Mouse (Mus musculus) heart, embryonic 12.5 days (tissue): ENCODE data around the gene Lrg1. TPM values are rescaled to one million over a fixed set of nuclear protein-coding genes. Genes with fewer than 3 reads are reported as not detected.

Experiments used
- ATAC-seq: fragments of 200-750 bp; cut with Nextera tagmentation; 2 replicates; pipeline ENCODE4 v1.8.0; 2017; ENCODE audit warnings: moderate TSS enrichment, moderate library complexity; ENCODE audit not compliant: insufficient number of reproducible peaks, low FRiP score
- H3K27ac ChIP-seq: fragments of 300-500 bp; sonication (generic); 2 replicates; pipeline ENCODE4 v1.5.1; 2016; ENCODE audit warnings: mild to moderate bottlenecking, moderate library complexity; ENCODE audit not compliant: poor library complexity, severe bottlenecking
- H3K27me3 ChIP-seq: fragments of 300-500 bp; sonication (generic); replicated peaks from 2 replicates; pipeline ENCODE4 v1.6.1; 2016; ENCODE audit warnings: mild to moderate bottlenecking, moderate library complexity
- H3K36me3 ChIP-seq: fragments of 300-500 bp; sonication (generic); 2 replicates; pipeline ENCODE4 v1.6.1; 2016; ENCODE audit warnings: mild to moderate bottlenecking, moderate library complexity
- H3K4me1 ChIP-seq: fragments of 300-500 bp; sonication (generic); replicated peaks from 2 replicates; pipeline ENCODE4 v1.6.1; 2016; ENCODE audit warnings: mild to moderate bottlenecking
- H3K4me2 ChIP-seq: fragments of 300-500 bp; sonication (generic); 2 replicates; pipeline ENCODE4 v1.6.1; 2016; ENCODE audit warnings: mild to moderate bottlenecking, moderate library complexity
- H3K4me3 ChIP-seq: fragments of 300-500 bp; sonication (generic); 2 replicates; pipeline ENCODE4 v1.5.1; 2016; ENCODE audit warnings: mild to moderate bottlenecking
- H3K9ac ChIP-seq: fragments of 300-500 bp; sonication (generic); 2 replicates; pipeline ENCODE4 v1.6.1; 2016; ENCODE audit warnings: mild to moderate bottlenecking, moderate library complexity
- H3K9me3 ChIP-seq: fragments of 300-500 bp; sonication (generic); replicated peaks from 2 replicates; pipeline ENCODE4 v1.6.1; 2016; ENCODE audit warnings: mild to moderate bottlenecking, moderate library complexity
- WGBS: fragments of 180-500 bp; shearing (Covaris S2); methylation state at CpG from one replicate; pipeline ENCODE4 v1.1.7; 2016; 5-methylcytosine and 5-hydroxymethylcytosine counted together
- polyA plus RNA-seq: library from polyadenylated mRNA; unstranded; fragments of >200 nt; fragmentation: Nextera tagmentation; extraction: Ambion mirVana; gene quantifications from 2 replicates; pipeline ENCODE4 v1.2.1, GENCODE M21; 2016

Gene Lrg1
- 0.18 TPM in 1 of 2 replicates, not detected in the other for polyA plus RNA-seq

DNA sequence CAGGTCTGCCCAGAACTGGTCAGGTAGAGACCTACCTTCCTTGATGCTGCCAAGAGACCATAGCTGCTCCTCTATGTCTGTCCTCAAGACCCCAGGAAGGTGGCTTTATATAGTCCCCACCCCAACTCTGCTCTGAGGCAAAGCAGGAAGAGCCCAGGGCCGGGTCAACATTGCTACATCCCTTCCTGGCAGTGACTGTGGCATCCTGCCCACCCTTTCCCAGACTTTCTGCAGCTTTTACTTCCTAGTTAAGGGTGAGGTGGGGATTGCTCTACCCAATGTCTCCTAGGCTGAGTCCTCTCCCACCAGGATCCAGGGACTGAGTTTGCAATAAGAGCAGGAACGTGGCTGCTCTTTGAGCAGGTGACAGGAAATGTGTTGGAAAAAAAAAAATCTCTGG is at the start of gene Lrg1:
Gene Lrg1 (minus strand): TSS at position 176 of the 400 bp plus-strand sequence.
- Histone ChIP-seq H3K4me2 (no peak within 1 kb of the TSS), H3K9me3 (peaks cover 16% of the 10 kb centered on the region), H3K27ac (no peak within 1 kb of the TSS), H3K4me3 (peak within 1 kb of the TSS; percentile 38; the same call in 1 of the 2 replicates), H3K4me1 (peaks cover 34% of the 10 kb centered on the region), H3K27me3 (peaks cover 84% of the 10 kb centered on the region), H3K36me3 (no peaks in the 10 kb centered on the region), H3K9ac (no peak within 1 kb of the TSS; the same call in 1 of the 2 replicates)
- 57% methylated on average over 2 of the region's 2 CpGs for WGBS
- no peak for ATAC-seq

DNA sequence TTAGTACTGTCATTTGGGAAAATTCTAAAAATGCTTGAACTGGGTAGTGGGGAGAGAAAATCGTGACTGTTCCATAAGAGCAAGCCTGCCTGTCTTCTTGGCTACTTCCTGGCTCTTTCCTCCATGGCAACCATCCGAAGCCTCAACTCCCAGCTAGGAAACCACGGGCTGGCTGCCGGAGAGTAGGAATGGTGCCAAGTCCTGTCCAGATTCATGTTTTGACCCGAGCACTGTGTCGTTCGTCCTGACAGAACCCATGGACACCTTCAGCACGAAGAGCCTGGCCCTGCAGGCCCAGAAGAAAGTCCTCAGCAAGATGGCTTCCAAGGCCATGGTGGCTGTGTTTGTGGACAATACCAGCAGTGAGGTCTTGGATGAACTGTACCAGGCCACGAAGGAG is 49.7 kb upstream of the Lrg1 start:
- Histone ChIP-seq H3K9me3 (no peaks in the 10 kb centered on the region), H3K27me3 (no peaks in the 10 kb centered on the region), H3K4me2 (no peak overlapping the region), H3K9ac (no peak overlapping the region), H3K36me3 (peaks cover 21% of the 10 kb centered on the region), H3K4me1 (peaks cover 10% of the 10 kb centered on the region; the same call in 1 of the 2 replicates), H3K27ac (no peak overlapping the region), H3K4me3 (no peak overlapping the region)
- WGBS = 73% methylated on average over 9 of the region's 9 CpGs
- ATAC-seq = no peak

GRCm38 (mm10) chr17:56170636-56171035 is 48.8 kb upstream of the Lrg1 start:
- WGBS = 67% methylated on average over 10 of the region's 10 CpGs
- Histone ChIP-seq H3K4me1 (peaks cover 10% of the 10 kb centered on the region; the same call in 1 of the 2 replicates), H3K9me3 (no peaks in the 10 kb centered on the region), H3K4me2 (no peak overlapping the region), H3K9ac (no peak overlapping the region), H3K27me3 (no peaks in the 10 kb centered on the region), H3K4me3 (no peak overlapping the region), H3K36me3 (peaks cover 14% of the 10 kb centered on the region), H3K27ac (no peak overlapping the region)
- ATAC-seq = peak; percentile 31; the same call in 1 of the 2 replicates

DNA sequence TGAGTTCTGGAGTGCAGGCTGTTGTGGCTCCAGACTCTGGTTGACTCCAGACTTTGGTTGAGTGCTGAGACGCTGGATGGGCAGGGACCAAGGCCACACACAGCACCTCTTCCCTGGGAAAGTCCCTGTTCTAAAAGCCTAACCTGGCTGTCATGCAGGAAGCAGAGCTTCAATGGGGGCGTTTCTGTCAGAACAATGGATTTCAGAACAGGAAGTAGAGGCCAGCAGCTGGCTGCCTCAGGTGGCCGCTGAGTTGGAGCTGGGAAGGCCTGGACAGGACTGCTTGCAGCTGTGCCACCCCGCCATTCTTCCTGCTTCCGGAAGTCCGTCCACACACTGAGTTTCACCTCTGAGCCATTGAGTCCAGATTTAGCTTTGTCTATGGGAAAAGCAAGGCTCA is 48.0 kb upstream of the Lrg1 start:
- peaks cover 6% of the 10 kb centered on the region for H3K36me3 ChIP-seq
- no peak overlapping the region for H3K9ac ChIP-seq
- H3K4me3 ChIP-seq = no peak overlapping the region
- H3K27ac ChIP-seq = no peak overlapping the region
- no peaks in the 10 kb centered on the region for H3K27me3 ChIP-seq
- H3K4me2 ChIP-seq = no peak overlapping the region
- H3K9me3 ChIP-seq = no peaks in the 10 kb centered on the region
- WGBS = 45% methylated on average over 6 of the region's 6 CpGs
- 0 out of 2 replicates have a peak, but pooled peaks have one; percentile 26 for ATAC-seq
- H3K4me1 ChIP-seq = peaks cover 10% of the 10 kb centered on the region; the same call in 1 of the 2 replicates

DNA sequence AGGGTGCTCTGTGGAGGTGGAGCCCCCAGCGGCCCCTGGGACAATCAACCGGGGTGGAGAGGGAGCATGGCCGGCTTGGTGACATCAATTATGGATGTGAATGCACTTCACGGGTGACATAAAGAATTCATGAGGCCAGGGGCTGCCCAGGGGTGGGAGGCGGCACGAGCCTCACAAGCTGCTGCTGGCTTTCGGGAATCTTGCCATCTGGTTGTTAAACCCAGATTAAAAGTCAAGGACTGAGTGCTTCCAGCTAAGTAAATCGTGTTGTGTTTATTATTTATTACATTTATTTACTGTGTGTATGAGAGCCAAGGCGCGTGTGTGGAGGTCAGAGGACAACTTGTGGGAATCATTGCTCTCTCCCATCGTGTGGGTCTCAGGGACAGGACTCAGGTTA is 43.9 kb upstream of the Lrg1 start:
- Histone ChIP-seq H3K27me3 (0 out of 2 replicates have a peak, but pooled peaks cover 6% of the 10 kb centered on the region), H3K36me3 (no peaks in the 10 kb centered on the region), H3K27ac (no peak overlapping the region), H3K4me2 (no peak overlapping the region), H3K9ac (no peak overlapping the region; the same call in 1 of the 2 replicates), H3K9me3 (no peaks in the 10 kb centered on the region), H3K4me3 (no peak overlapping the region), H3K4me1 (peaks cover 30% of the 10 kb centered on the region)
- 66% methylated on average over 11 of the region's 11 CpGs for WGBS
- ATAC-seq = no peak

DNA sequence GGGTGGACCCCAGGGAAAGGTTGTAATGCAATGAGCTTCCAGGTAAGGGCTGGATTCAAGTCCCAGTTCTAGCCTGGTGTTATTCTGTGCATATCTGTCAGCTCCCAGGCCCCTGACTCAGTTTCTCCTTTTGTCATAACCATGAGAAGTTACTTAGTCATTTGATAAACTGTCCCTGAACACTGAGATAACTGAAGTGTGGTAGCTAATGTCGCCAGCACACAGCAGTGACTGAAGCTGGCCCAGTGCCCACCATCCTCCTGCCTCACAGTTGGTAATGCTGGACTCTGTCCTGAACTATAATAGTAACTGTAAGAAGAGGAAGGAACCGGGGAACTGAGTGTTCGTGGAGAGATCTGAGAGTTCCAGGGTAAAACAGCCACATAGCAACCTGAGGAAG is 42.7 kb upstream of the Lrg1 start:
- Histone ChIP-seq H3K4me2 (no peak overlapping the region), H3K9me3 (no peaks in the 10 kb centered on the region), H3K27me3 (peaks cover 11% of the 10 kb centered on the region; the same call in 1 of the 2 replicates), H3K9ac (no peak overlapping the region), H3K36me3 (no peaks in the 10 kb centered on the region), H3K4me3 (no peak overlapping the region), H3K4me1 (peaks cover 22% of the 10 kb centered on the region), H3K27ac (no peak overlapping the region)
- 65% methylated on average over 3 of the region's 3 CpGs for WGBS
- no peak for ATAC-seq

DNA sequence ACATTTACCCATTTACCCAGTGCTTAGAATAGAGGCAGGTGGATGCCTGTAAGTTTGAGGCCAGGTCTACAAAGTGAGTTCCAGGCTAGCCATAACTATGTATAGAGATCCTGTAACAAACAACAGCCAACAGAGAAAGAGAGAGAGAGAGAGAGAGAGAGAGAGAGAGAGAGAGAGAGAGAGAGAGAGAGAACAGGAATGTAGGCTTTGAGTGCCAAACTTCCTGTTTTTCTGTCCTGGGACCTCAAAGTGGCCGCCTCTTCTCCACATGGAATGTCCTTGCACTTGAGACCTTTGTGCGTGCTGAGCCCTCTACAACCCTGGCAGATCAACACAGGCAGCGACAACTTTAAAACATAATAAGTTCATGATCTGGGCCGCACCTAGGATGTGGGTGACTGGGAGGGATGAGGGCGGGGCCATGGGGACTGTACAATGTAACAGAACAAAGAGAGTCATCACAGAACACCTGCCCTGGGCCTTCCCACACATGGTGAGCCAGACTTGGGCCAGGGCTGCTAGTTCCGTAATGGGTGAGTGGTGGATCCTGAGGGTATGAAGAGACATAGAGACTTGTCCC is 41.8 kb upstream of the Lrg1 start:
- H3K27me3 ChIP-seq = peaks cover 20% of the 10 kb centered on the region
- no peak for ATAC-seq
- 68% methylated on average over 6 of the region's 6 CpGs for WGBS
- H3K27ac ChIP-seq = no peak overlapping the region
- peak overlapping the region; percentile 77 for H3K4me2 ChIP-seq
- H3K36me3 ChIP-seq = no peaks in the 10 kb centered on the region
- no peak overlapping the region for H3K9ac ChIP-seq
- no peaks in the 10 kb centered on the region for H3K9me3 ChIP-seq
- H3K4me3 ChIP-seq = peak overlapping the region; percentile 43; the same call in 1 of the 2 replicates
- H3K4me1 ChIP-seq = peaks cover 22% of the 10 kb centered on the region

DNA sequence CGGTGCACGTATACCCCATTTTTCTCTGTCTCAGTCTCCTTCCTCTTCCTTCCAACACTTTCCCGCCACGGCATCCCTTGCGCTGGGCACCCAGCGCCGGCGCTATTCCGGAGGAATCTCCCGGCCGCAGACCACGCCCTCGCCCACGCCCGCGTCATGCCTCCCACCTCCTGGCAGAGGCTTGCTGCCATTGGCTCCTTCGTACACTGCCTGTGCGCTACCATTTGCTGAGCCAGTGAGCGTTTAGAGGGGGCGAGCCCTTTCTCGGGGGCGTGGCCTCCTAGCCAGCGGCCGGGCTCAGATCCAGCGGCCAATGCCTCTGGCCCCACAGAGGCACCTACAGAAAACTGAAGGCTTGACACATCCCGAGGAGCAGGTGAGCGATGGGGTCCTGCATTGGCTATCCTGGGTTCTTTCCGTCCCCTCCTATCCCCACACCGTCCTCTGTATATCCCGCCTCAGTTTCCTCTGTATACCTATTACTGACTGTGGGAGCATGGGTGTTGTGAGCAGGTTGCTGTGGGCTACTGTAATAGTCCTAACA is 40.5 kb upstream of the Lrg1 start, which contains the start of gene Tnfaip8l1:
Gene Tnfaip8l1 (plus strand): TSS at position 247 of the 544 bp plus-strand sequence.
- 1% methylated on average over 30 of the region's 30 CpGs for WGBS
- Histone ChIP-seq H3K27me3 (peaks cover 33% of the 10 kb centered on the region), H3K9ac (peak within 1 kb of the TSS; percentile 62), H3K4me3 (peak within 1 kb of the TSS; percentile 43), H3K4me1 (peaks cover 22% of the 10 kb centered on the region), H3K27ac (no peak within 1 kb of the TSS), H3K4me2 (peak within 1 kb of the TSS; percentile 77), H3K36me3 (no peaks in the 10 kb centered on the region), H3K9me3 (no peaks in the 10 kb centered on the region)
- peak; percentile 96 for ATAC-seq

DNA sequence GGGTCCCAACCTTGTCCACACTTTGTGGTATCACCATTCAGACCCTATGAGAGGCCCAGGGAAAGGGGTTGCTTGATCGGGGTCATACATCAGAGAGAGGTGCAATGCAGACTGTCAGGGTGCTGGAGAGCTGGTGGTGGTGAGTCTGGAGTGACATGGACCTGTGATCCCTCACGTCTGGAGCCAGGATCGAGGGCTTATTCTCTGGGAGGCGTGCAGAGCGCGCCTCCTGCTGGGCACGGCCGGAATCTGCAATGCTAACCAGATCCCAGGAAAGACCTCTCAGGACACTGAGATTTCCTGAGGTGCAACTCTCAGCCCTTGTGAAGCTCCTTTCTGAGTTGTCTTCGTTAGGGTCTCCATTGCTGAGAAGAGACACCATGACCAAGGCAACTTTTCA is 37.9 kb upstream of the Lrg1 start:
- H3K36me3 ChIP-seq = no peaks in the 10 kb centered on the region
- H3K27ac ChIP-seq = no peak overlapping the region
- H3K4me3 ChIP-seq = no peak overlapping the region
- no peaks in the 10 kb centered on the region for H3K9me3 ChIP-seq
- no peak for ATAC-seq
- H3K9ac ChIP-seq = no peak overlapping the region
- H3K4me2 ChIP-seq = no peak overlapping the region
- H3K4me1 ChIP-seq = peaks cover 22% of the 10 kb centered on the region
- H3K27me3 ChIP-seq = peaks cover 59% of the 10 kb centered on the region
- WGBS = under 1% methylated on average over 9 of the region's 9 CpGs

- no peaks in the 10 kb centered on the region for H3K36me3 ChIP-seq
- H3K9me3 ChIP-seq = no peaks in the 10 kb centered on the region
- H3K4me2 ChIP-seq = no peak overlapping the region
- no peak overlapping the region for H3K9ac ChIP-seq
- no peak overlapping the region for H3K27ac ChIP-seq
- ATAC-seq = no peak; the same call in 1 of the 2 replicates
- H3K4me1 ChIP-seq = peaks cover 10% of the 10 kb centered on the region
- peaks cover 94% of the 10 kb centered on the region for H3K27me3 ChIP-seq
- 32% methylated on average over 9 of the region's 9 CpGs for WGBS
- H3K4me3 ChIP-seq = no peak overlapping the region
Observed at GRCm38 (mm10) chr17:56153643-56154042, 31.8 kb upstream of the Lrg1 start.

DNA sequence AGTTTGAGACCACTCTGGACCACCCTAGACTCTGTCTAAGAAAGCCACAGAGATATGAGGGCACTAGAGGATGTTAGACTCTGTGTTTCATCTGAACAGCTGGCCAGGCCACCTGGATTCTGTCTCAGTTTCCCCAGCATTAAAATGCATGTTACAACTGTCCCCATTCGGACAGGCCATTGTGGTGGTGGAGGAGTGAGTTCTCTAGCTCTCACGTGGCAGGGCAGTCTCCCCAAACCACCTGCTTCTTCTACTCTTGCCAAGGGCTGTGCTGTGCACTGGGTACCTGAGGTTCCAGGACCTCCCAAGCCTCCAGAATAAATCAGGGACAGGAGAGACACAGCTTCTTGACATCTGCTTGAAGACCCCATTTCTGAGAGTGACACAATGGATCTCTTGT is 28.1 kb upstream of the Lrg1 start:
- Histone ChIP-seq H3K36me3 (no peaks in the 10 kb centered on the region), H3K9me3 (no peaks in the 10 kb centered on the region), H3K27ac (no peak overlapping the region), H3K4me2 (no peak overlapping the region), H3K4me3 (no peak overlapping the region), H3K9ac (no peak overlapping the region), H3K27me3 (peaks cover 94% of the 10 kb centered on the region), H3K4me1 (peaks cover 11% of the 10 kb centered on the region)
- no peak for ATAC-seq
- 42% methylated on average over 2 of the region's 2 CpGs for WGBS
